Mouse (Mus musculus): ENCODE measurements around the gene Tubg1.

GRCm38 (mm10) chr11:101163476-101164350 is 44.0 kb downstream of the Tubg1 start:
- no peak for TF ChIP-seq CTCF (IDR thresholded peaks at IDR 0.05; ENCODE audit: insufficient read depth, low read length)
- no peak for TF ChIP-seq POLR2A (IDR thresholded peaks at IDR 0.05; ENCODE audit: borderline replicate concordance, extremely low read depth, low read depth, low read length)
